Mouse (Mus musculus): ENCODE results near the gene Dtnb. TPM values are rescaled to one million over a fixed set of nuclear protein-coding genes. Genes with fewer than 3 reads are reported as not detected.

The Dtnb gene
- polyA plus RNA-seq, 1 experiment from 2014 or later: 18.8 TPM

GRCm38 (mm10) chr12:3606202-3606601, 34.0 kb downstream of the Dtnb start:
- H3K27ac ChIP-seq (ENCODE audit: low read length): no peak overlapping the region
- WGBS: 78% methylated on average over 7 of the region's 7 CpGs

GRCm38 (mm10) chr12:3609747-3610146, 37.6 kb downstream of the Dtnb start:
- no peaks in the 10 kb centered on the region for H3K36me3 ChIP-seq (ENCODE audit: insufficient read depth, low read length)
- no peak overlapping the region for H3K9ac ChIP-seq (replicated peaks; ENCODE audit: low read depth)
- DNase-seq (ENCODE audit: low spot score) (no peak), ATAC-seq (no peak)
- no peaks in the 10 kb centered on the region for H3K27me3 ChIP-seq (replicated peaks; ENCODE audit: insufficient read depth, low read length)
- no peak overlapping the region for H3K4me3 ChIP-seq (ENCODE audit: low read depth, low read length)
- no peaks in the 10 kb centered on the region for H3K4me1 ChIP-seq (ENCODE audit: insufficient read depth, low read depth, low read length)
- TF ChIP-seq EP300 (IDR thresholded peaks at IDR 0.05) (no peak), CTCF (IDR thresholded peaks at IDR 0.05) (peak; percentile 52)
- H3K27ac ChIP-seq (ENCODE audit: low read length): no peak overlapping the region
- H3K9me3 ChIP-seq (ENCODE audit: low read length): no peaks in the 10 kb centered on the region
- no peak overlapping the region for H3K4me2 ChIP-seq (replicated peaks; ENCODE audit: low read depth, low read length)

More at GRCm38 (mm10) chr12:3606202-3606601, 34.0 kb downstream of the Dtnb start:
- DNase-seq (ENCODE audit: low spot score) (no peak), ATAC-seq (no peak)
- TF ChIP-seq EP300 (IDR thresholded peaks at IDR 0.05) (no peak), CTCF (IDR thresholded peaks at IDR 0.05) (no peak)
- Histone ChIP-seq H3K9me3 (ENCODE audit: low read length) (no peaks in the 10 kb centered on the region), H3K4me2 (replicated peaks; ENCODE audit: low read depth, low read length) (no peak overlapping the region), H3K36me3 (ENCODE audit: insufficient read depth, low read length) (no peaks in the 10 kb centered on the region), H3K4me3 (ENCODE audit: low read depth, low read length) (no peak overlapping the region), H3K27me3 (replicated peaks; ENCODE audit: insufficient read depth, low read length) (no peaks in the 10 kb centered on the region), H3K9ac (replicated peaks; ENCODE audit: low read depth) (no peak overlapping the region), H3K4me1 (ENCODE audit: insufficient read depth, low read depth, low read length) (no peaks in the 10 kb centered on the region)

DNA sequence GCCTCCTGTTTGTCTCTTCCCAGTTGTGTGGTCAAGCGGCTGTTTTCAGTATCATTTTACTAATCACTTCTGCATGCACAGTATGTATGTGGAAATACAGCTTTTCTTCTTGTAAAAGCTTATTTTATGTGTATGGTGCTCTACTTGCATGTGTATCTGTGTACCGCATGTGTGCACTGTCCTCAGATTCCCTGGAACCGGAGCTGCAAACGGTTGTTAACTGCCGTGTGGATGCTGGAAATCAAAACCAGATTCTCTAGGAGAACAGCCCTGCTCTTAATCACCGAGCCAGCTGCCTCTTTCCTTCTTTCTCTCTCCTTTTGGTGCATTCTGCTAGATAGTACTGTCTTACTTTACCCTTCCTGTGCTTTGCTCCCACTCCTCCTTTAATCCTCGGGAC, 39.7 kb downstream of the Dtnb start:
- Histone ChIP-seq H3K9ac (replicated peaks; ENCODE audit: low read depth) (no peak overlapping the region), H3K27me3 (replicated peaks; ENCODE audit: insufficient read depth, low read length) (no peaks in the 10 kb centered on the region), H3K36me3 (ENCODE audit: insufficient read depth, low read length) (no peaks in the 10 kb centered on the region), H3K27ac (ENCODE audit: low read length) (no peak overlapping the region), H3K4me3 (ENCODE audit: low read depth, low read length) (no peak overlapping the region), H3K9me3 (ENCODE audit: low read length) (no peaks in the 10 kb centered on the region), H3K4me1 (ENCODE audit: insufficient read depth, low read depth, low read length) (no peaks in the 10 kb centered on the region), H3K4me2 (replicated peaks; ENCODE audit: low read depth, low read length) (no peak overlapping the region)
- no peak for ATAC-seq
- WGBS: 69% methylated on average over 7 of the region's 7 CpGs
- DNase-seq (ENCODE audit: low spot score): no peak
- no peak for TF ChIP-seq EP300 (IDR thresholded peaks at IDR 0.05)
- no peak for TF ChIP-seq CTCF (IDR thresholded peaks at IDR 0.05)

DNA sequence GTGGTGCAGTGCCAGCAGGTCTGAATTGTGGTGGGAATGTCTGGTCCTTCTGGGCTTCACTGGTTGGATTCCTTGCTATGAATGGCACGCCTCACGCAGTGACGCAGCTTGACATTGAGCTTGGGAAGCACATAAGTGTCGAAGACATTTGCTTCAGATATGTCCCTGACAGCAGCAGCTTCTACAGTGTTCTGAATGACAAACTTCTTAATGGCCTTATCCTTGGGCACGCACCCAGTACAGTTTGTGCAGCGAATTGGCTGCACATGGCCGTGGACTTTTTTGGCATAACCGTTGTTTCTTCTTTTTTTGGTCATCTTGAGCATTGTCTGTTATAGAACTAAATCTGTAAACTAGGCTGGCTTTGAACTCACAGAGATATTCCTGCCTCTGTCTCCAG, 42.9 kb downstream of the Dtnb start:
- Histone ChIP-seq H3K27me3 (replicated peaks; ENCODE audit: insufficient read depth, low read length) (no peaks in the 10 kb centered on the region), H3K4me3 (ENCODE audit: low read depth, low read length) (no peak overlapping the region), H3K4me1 (ENCODE audit: insufficient read depth, low read depth, low read length) (no peaks in the 10 kb centered on the region), H3K9me3 (ENCODE audit: low read length) (no peaks in the 10 kb centered on the region), H3K4me2 (replicated peaks; ENCODE audit: low read depth, low read length) (no peak overlapping the region), H3K27ac (ENCODE audit: low read length) (no peak overlapping the region), H3K9ac (replicated peaks; ENCODE audit: low read depth) (no peak overlapping the region), H3K36me3 (ENCODE audit: insufficient read depth, low read length) (no peaks in the 10 kb centered on the region)
- ATAC-seq (no peak), DNase-seq (ENCODE audit: low spot score) (no peak)
- no peak for TF ChIP-seq EP300 (IDR thresholded peaks at IDR 0.05)
- no peak for TF ChIP-seq CTCF (IDR thresholded peaks at IDR 0.05)
- 91% methylated on average over 8 of the region's 8 CpGs for WGBS

DNA sequence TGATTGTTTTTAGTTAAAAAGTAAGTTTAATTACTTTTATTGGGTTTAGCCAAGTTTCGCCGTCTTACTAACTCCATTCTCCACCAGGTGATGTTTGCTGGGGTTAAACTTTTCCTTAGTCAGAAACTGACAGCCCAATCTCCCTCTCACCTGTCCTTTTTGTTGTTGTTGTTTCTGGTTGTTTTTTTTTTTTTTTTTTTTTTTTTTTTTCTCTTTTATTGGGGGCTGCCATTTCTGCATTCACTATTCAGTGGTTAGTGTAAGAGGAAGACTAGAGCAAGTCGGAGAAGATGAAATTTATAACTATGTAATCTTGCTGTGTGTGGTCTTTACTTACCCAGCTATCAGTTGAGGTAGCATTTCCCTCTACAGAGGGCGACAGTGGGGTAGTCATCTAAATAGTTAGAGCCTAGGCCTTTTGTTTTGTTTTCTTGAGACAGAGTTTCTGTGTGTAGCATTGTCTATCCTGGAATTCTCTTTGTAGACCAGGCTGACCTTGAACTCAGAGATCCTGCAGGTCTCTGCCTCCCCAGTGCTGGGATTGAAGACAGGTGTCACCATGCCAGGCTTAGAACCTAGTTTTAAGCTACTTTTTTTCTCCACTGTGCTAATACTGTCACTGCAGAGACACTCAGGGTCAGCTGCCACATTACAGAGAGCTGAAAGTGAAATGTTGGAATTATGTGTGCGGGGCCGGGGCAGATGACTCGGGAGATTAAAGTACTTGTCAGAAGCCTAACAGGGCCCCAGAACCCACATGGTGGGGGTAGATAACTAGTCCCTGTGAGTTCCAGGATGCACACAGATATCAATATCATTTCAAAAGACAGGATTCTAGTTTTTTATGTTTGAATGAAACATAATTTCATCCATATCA, 46.2 kb downstream of the Dtnb start:
- H3K36me3 ChIP-seq (ENCODE audit: insufficient read depth, low read length): no peaks in the 10 kb centered on the region
- no peaks in the 10 kb centered on the region for H3K27me3 ChIP-seq (replicated peaks; ENCODE audit: insufficient read depth, low read length)
- TF ChIP-seq EP300 (IDR thresholded peaks at IDR 0.05) (no peak), CTCF (IDR thresholded peaks at IDR 0.05) (no peak)
- H3K27ac ChIP-seq (ENCODE audit: low read length): no peak overlapping the region
- no peak overlapping the region for H3K9ac ChIP-seq (replicated peaks; ENCODE audit: low read depth)
- no peak for ATAC-seq
- no peaks in the 10 kb centered on the region for H3K9me3 ChIP-seq (ENCODE audit: low read length)
- H3K4me2 ChIP-seq (replicated peaks; ENCODE audit: low read depth, low read length): no peak overlapping the region
- no peaks in the 10 kb centered on the region for H3K4me1 ChIP-seq (ENCODE audit: insufficient read depth, low read depth, low read length)
- no peak overlapping the region for H3K4me3 ChIP-seq (ENCODE audit: low read depth, low read length)
- no peak for DNase-seq (ENCODE audit: low spot score)
- 89% methylated on average over 7 of the region's 7 CpGs for WGBS

- H3K9ac ChIP-seq (replicated peaks; ENCODE audit: low read depth): no peak overlapping the region
- TF ChIP-seq CTCF (IDR thresholded peaks at IDR 0.05) (no peak), EP300 (IDR thresholded peaks at IDR 0.05) (no peak)
- no peaks in the 10 kb centered on the region for H3K4me1 ChIP-seq (ENCODE audit: insufficient read depth, low read depth, low read length)
- ATAC-seq (no peak), DNase-seq (ENCODE audit: low spot score) (no peak)
- no peaks in the 10 kb centered on the region for H3K9me3 ChIP-seq (ENCODE audit: low read length)
- H3K27me3 ChIP-seq (replicated peaks; ENCODE audit: insufficient read depth, low read length): no peaks in the 10 kb centered on the region
- WGBS: 98% methylated on average over 3 of the region's 3 CpGs
- no peak overlapping the region for H3K4me2 ChIP-seq (replicated peaks; ENCODE audit: low read depth, low read length)
- H3K27ac ChIP-seq (ENCODE audit: low read length): no peak overlapping the region
- H3K36me3 ChIP-seq (ENCODE audit: insufficient read depth, low read length): no peaks in the 10 kb centered on the region
- no peak overlapping the region for H3K4me3 ChIP-seq (ENCODE audit: low read depth, low read length)
These were observed 46.8 kb downstream of the Dtnb start for GRCm38 (mm10) chr12:3619021-3619367.

Measured in lung, postnatal 0 days (tissue).